Mouse (Mus musculus) limb, embryonic 12.5 days (tissue): Measurements from ENCODE around the gene Itpripl1. TPM values are rescaled to one million over a fixed set of nuclear protein-coding genes. Genes with fewer than 3 reads are reported as not detected.
A peak's percentile ranks its signal among the peaks of the same experiment; 100 is the strongest.
"Not testable (repeated sequence)": the region's sequence is repeated elsewhere in the genome, so short reads cannot be mapped to it uniquely, and the experiment has no call there.

Experiments used
- ATAC-seq: fragments of 200-750 bp; cut with Nextera tagmentation; 2 replicates; pipeline ENCODE4 v1.8.0; 2017; ENCODE audit warnings: low read depth, moderate TSS enrichment; ENCODE audit not compliant: insufficient number of reproducible peaks, insufficient read depth, low FRiP score, low TSS enrichment
- H3K27ac ChIP-seq: fragments of 300-500 bp; sonication (generic); 2 replicates; pipeline ENCODE4 v1.5.1; 2016; ENCODE audit warnings: mild to moderate bottlenecking, moderate library complexity
- H3K27me3 ChIP-seq: fragments of 300-500 bp; sonication (generic); 2 replicates; pipeline ENCODE4 v1.6.1; 2016; ENCODE audit warnings: mild to moderate bottlenecking, moderate library complexity
- H3K36me3 ChIP-seq: fragments of 300-500 bp; sonication (generic); 2 replicates; pipeline ENCODE4 v1.6.1; 2016; ENCODE audit warnings: mild to moderate bottlenecking, moderate library complexity
- H3K4me1 ChIP-seq: fragments of 300-500 bp; sonication (generic); replicated peaks from 2 replicates; pipeline ENCODE4 v1.6.1; 2016
- H3K4me2 ChIP-seq: fragments of 300-500 bp; sonication (generic); 2 replicates; pipeline ENCODE4 v1.6.1; 2016; ENCODE audit warnings: mild to moderate bottlenecking, moderate library complexity
- H3K4me3 ChIP-seq: fragments of 300-500 bp; sonication (generic); replicated peaks from 2 replicates; pipeline ENCODE4 v1.5.1; 2016; ENCODE audit warnings: mild to moderate bottlenecking
- H3K9ac ChIP-seq: fragments of 300-500 bp; sonication (generic); replicated peaks from 2 replicates; pipeline ENCODE4 v1.6.1; 2016; ENCODE audit warnings: mild to moderate bottlenecking, moderate library complexity
- H3K9me3 ChIP-seq: fragments of 300-500 bp; sonication (generic); 2 replicates; pipeline ENCODE4 v1.6.1; 2016; ENCODE audit warnings: mild to moderate bottlenecking, moderate library complexity
- WGBS: fragments of 180-500 bp; shearing (Covaris S2); methylation state at CpG from one replicate; pipeline ENCODE4 v1.1.7; 2016; 5-methylcytosine and 5-hydroxymethylcytosine counted together
- polyA plus RNA-seq: library from polyadenylated mRNA; unstranded; fragments of >200 nt; fragmentation: Nextera tagmentation; extraction: Ambion mirVana; gene quantifications from 2 replicates; pipeline ENCODE4 v1.2.1, GENCODE M21; 2016

Itpripl1 gene
- 20.8 and 23.0 TPM in 2 replicates for polyA plus RNA-seq

GRCm38 (mm10) chr2:127143158-127144063, at the start of gene Itpripl1:
Gene Itpripl1, minus strand, starts transcription at chr2:127143442.
- peak; percentile 86 for ATAC-seq
- WGBS, result 2% methylated on average over 31 of the region's 31 CpGs
- H3K27ac ChIP-seq, result 0 out of 2 replicates have a peak within 1 kb of the TSS, but pooled peaks have one; percentile 29

GRCm38 (mm10) chr2:127189574-127189973, 46.3 kb upstream of the Itpripl1 start:
- ATAC-seq, result no peak
- H3K9me3 ChIP-seq, result no peaks in the 10 kb centered on the region
- no peak overlapping the region for H3K9ac ChIP-seq
- no peak overlapping the region for H3K4me2 ChIP-seq
- H3K27ac ChIP-seq, result no peak overlapping the region
- no peaks in the 10 kb centered on the region for H3K36me3 ChIP-seq
- no peak overlapping the region for H3K4me3 ChIP-seq
- peaks cover 3% of the 10 kb centered on the region; the same call in 1 of the 2 replicates for H3K27me3 ChIP-seq
- no peaks in the 10 kb centered on the region for H3K4me1 ChIP-seq

More at GRCm38 (mm10) chr2:127143158-127144063, at the start of gene Itpripl1:
- Histone ChIP-seq H3K4me3 (peak within 1 kb of the TSS; percentile 62), H3K4me1 (peaks cover 21% of the 10 kb centered on the region), H3K36me3 (peaks cover 26% of the 10 kb centered on the region), H3K9ac (peak within 1 kb of the TSS; percentile 69), H3K27me3 (no peaks in the 10 kb centered on the region), H3K4me2 (peak within 1 kb of the TSS; percentile 78), H3K9me3 (no peaks in the 10 kb centered on the region)

- 4% methylated on average over 17 of the region's 17 CpGs for WGBS
- H3K36me3 ChIP-seq, result no peaks in the 10 kb centered on the region
- peak overlapping the region; percentile 55 for H3K4me3 ChIP-seq
- ATAC-seq, result peak; percentile 99
- peak overlapping the region; percentile 91 for H3K27ac ChIP-seq
- peaks cover 5% of the 10 kb centered on the region for H3K4me1 ChIP-seq
- no peaks in the 10 kb centered on the region for H3K27me3 ChIP-seq
- peak overlapping the region; percentile 73 for H3K4me2 ChIP-seq
- H3K9ac ChIP-seq, result peak overlapping the region; percentile 79
- no peaks in the 10 kb centered on the region for H3K9me3 ChIP-seq
These were observed 39.5 kb upstream of the Itpripl1 start for GRCm38 (mm10) chr2:127182598-127183381.

GRCm38 (mm10) chr2:127166261-127166660, 23.0 kb upstream of the Itpripl1 start:
- H3K27me3 ChIP-seq, H3K36me3 ChIP-seq, H3K4me1 ChIP-seq, H3K27ac ChIP-seq, H3K4me2 ChIP-seq, H3K9me3 ChIP-seq, H3K9ac ChIP-seq, H3K4me3 ChIP-seq, ATAC-seq: not testable (repeated sequence)
- WGBS, result 16% methylated on average over 1 of the region's 1 CpGs

GRCm38 (mm10) chr2:127165675-127166074, 22.4 kb upstream of the Itpripl1 start:
- Histone ChIP-seq H3K36me3 (no peaks in the 10 kb centered on the region), H3K4me2 (no peak overlapping the region), H3K4me1 (no peaks in the 10 kb centered on the region), H3K27me3 (peaks cover 7% of the 10 kb centered on the region; the same call in 1 of the 2 replicates), H3K9ac (no peak overlapping the region), H3K27ac (no peak overlapping the region), H3K4me3 (no peak overlapping the region), H3K9me3 (no peaks in the 10 kb centered on the region)
- ATAC-seq, result no peak
- WGBS, result 56% methylated on average over 4 of the region's 4 CpGs

GRCm38 (mm10) chr2:127145699-127146098, 2.5 kb upstream of the Itpripl1 start:
- H3K9ac ChIP-seq, result no peak overlapping the region
- H3K4me3 ChIP-seq, result no peak overlapping the region
- H3K27me3 ChIP-seq, result no peaks in the 10 kb centered on the region
- 84% methylated on average over 3 of the region's 3 CpGs for WGBS
- peaks cover 11% of the 10 kb centered on the region for H3K36me3 ChIP-seq
- H3K4me2 ChIP-seq, result no peak overlapping the region
- no peak overlapping the region for H3K27ac ChIP-seq
- no peak for ATAC-seq
- no peaks in the 10 kb centered on the region for H3K9me3 ChIP-seq
- H3K4me1 ChIP-seq, result peaks cover 19% of the 10 kb centered on the region

- no peaks in the 10 kb centered on the region for H3K27me3 ChIP-seq
These were observed 575 bp downstream of the Itpripl1 start for GRCm38 (mm10) chr2:127142577-127143157.

GRCm38 (mm10) chr2:127142031-127142430, 1.2 kb downstream of the Itpripl1 start:
- ATAC-seq, result no peak
- WGBS, result 85% methylated on average over 10 of the region's 10 CpGs
- Histone ChIP-seq H3K4me3 (peak overlapping the region; percentile 62), H3K27me3 (no peaks in the 10 kb centered on the region), H3K27ac (no peak overlapping the region), H3K9ac (0 out of 2 replicates have a peak overlapping the region, but pooled peaks have one; percentile 9), H3K4me1 (peaks cover 34% of the 10 kb centered on the region), H3K4me2 (peak overlapping the region; percentile 78), H3K36me3 (peaks cover 26% of the 10 kb centered on the region), H3K9me3 (no peaks in the 10 kb centered on the region)

More at GRCm38 (mm10) chr2:127142577-127143157, 575 bp downstream of the Itpripl1 start:
- H3K36me3 ChIP-seq, result peaks cover 26% of the 10 kb centered on the region
- H3K4me2 ChIP-seq, result peak overlapping the region; percentile 78
- peak overlapping the region; percentile 69 for H3K9ac ChIP-seq
- no peaks in the 10 kb centered on the region for H3K9me3 ChIP-seq
- WGBS, result 14% methylated on average over 6 of the region's 6 CpGs
- peaks cover 28% of the 10 kb centered on the region for H3K4me1 ChIP-seq
- 0 out of 2 replicates have a peak overlapping the region, but pooled peaks have one; percentile 29 for H3K27ac ChIP-seq
- H3K4me3 ChIP-seq, result peak overlapping the region; percentile 62
- ATAC-seq, result no peak

- no peaks in the 10 kb centered on the region for H3K27me3 ChIP-seq
- WGBS, result 95% methylated on average over 7 of the region's 7 CpGs
- H3K27ac ChIP-seq, result no peak overlapping the region
- H3K9ac ChIP-seq, result no peak overlapping the region
- H3K4me1 ChIP-seq, result peaks cover 42% of the 10 kb centered on the region
- peaks cover 26% of the 10 kb centered on the region for H3K36me3 ChIP-seq
- no peaks in the 10 kb centered on the region for H3K9me3 ChIP-seq
- H3K4me3 ChIP-seq, result no peak overlapping the region
- ATAC-seq, result no peak
- no peak overlapping the region for H3K4me2 ChIP-seq
These were observed 3.2 kb downstream of the Itpripl1 start for GRCm38 (mm10) chr2:127140011-127140410.

- Histone ChIP-seq H3K9ac (no peak overlapping the region), H3K4me3 (no peak overlapping the region), H3K27ac (no peak overlapping the region), H3K36me3 (peaks cover 26% of the 10 kb centered on the region), H3K9me3 (no peaks in the 10 kb centered on the region), H3K4me1 (peaks cover 42% of the 10 kb centered on the region), H3K27me3 (no peaks in the 10 kb centered on the region), H3K4me2 (no peak overlapping the region)
- ATAC-seq, result no peak
- WGBS, result 95% methylated on average over 1 of the region's 1 CpGs
These were observed 3.6 kb downstream of the Itpripl1 start for GRCm38 (mm10) chr2:127139605-127140004.

- Histone ChIP-seq H3K27ac (no peak overlapping the region), H3K4me2 (no peak overlapping the region), H3K36me3 (peaks cover 26% of the 10 kb centered on the region), H3K4me1 (peaks cover 42% of the 10 kb centered on the region), H3K9ac (no peak overlapping the region), H3K4me3 (no peak overlapping the region), H3K27me3 (no peaks in the 10 kb centered on the region), H3K9me3 (no peaks in the 10 kb centered on the region)
- no peak for ATAC-seq
- WGBS, result 93% methylated on average over 8 of the region's 8 CpGs
These were observed 4.1 kb downstream of the Itpripl1 start for GRCm38 (mm10) chr2:127139094-127139493.
